Mouse (Mus musculus) R1 (cell line): ENCODE data around the gene 9230102O04Rik.

Source experiments
- DNase-seq: peaks from one replicate; pipeline ENCODE4 v3.0.0-alpha.2; 2018; ENCODE audit warnings: low read depth, low spot score

9230102O04Rik gene

GRCm38 (mm10) chr2:9871798-9872197, 17.5 kb downstream of the 9230102O04Rik start:
- DNase-seq, result no peak

- no peak for DNase-seq
These were observed 18.1 kb downstream of the 9230102O04Rik start for GRCm38 (mm10) chr2:9871141-9871716.

GRCm38 (mm10) chr2:9867092-9867825, 22.1 kb downstream of the 9230102O04Rik start:
- peak; percentile 36 for DNase-seq

- DNase-seq, result peak; percentile 73
These were observed 28.6 kb downstream of the 9230102O04Rik start for GRCm38 (mm10) chr2:9860698-9861097.

GRCm38 (mm10) chr2:9855861-9856260, 33.5 kb downstream of the 9230102O04Rik start:
- peak; percentile 95 for DNase-seq

GRCm38 (mm10) chr2:9852851-9853576, 36.3 kb downstream of the 9230102O04Rik start:
- DNase-seq, result peak; percentile 12

GRCm38 (mm10) chr2:9835195-9835594, 54.1 kb downstream of the 9230102O04Rik start:
- no peak for DNase-seq

GRCm38 (mm10) chr2:9833712-9834111, 55.6 kb downstream of the 9230102O04Rik start:
- DNase-seq, result no peak
